Mouse (Mus musculus) brain, embryonic 14.5 days (tissue): ENCODE data around the gene Hmgb2.

Experiments used
- CTCF ChIP-seq: fragments of 200-500 bp; IDR thresholded peaks from 2 replicates; pipeline ENCODE4 v1.5.1; 2012; ENCODE audit warnings: inconsistent platforms, mild to moderate bottlenecking, moderate library complexity, borderline replicate concordance; ENCODE audit not compliant: insufficient read depth, insufficient read length; ENCODE audit errors: extremely low read depth
- POLR2A ChIP-seq: fragments of 200-500 bp; IDR thresholded peaks from 2 replicates; pipeline ENCODE4 v1.6.1; 2012; ENCODE audit warnings: mild to moderate bottlenecking, inconsistent platforms, borderline replicate concordance; ENCODE audit not compliant: poor library complexity, insufficient read depth, insufficient read length, severe bottlenecking; ENCODE audit errors: extremely low read depth

- no peak for TF ChIP-seq POLR2A
- no peak for TF ChIP-seq CTCF
Observed at GRCm38 (mm10) chr8:57528036-57528435, 16.3 kb downstream of the Hmgb2 start.
